Mouse (Mus musculus) heart, postnatal 25 days (tissue): ENCODE data around the gene Tnfrsf25. TPM values are rescaled to one million over a fixed set of nuclear protein-coding genes. Genes with fewer than 3 reads are reported as not detected.

Source experiments
- DNase-seq: peaks from one replicate; pipeline ENCODE4 v3.0.0; 2022; ENCODE audit warnings: low spot score
- intact Hi-C: fragments of 180-260 bp; cut with DNase I; formaldehyde crosslinking; loops from one replicate; pipeline ENCODE4 v1.15.1; 2025
- total RNA-seq, 2 experiments: library from RNA; stranded (reverse); gene quantifications; 2 replicates each; pipeline ENCODE4 v1.2.3; 2021

Tnfrsf25 gene
- total RNA-seq, result 1 to 10 TPM; 2.9 to 3.0 TPM

- intact Hi-C loops, result no loop called here
- DNase-seq, result no peak
These were observed at the start of gene Tnfrsf25 for GRCm38 (mm10) chr4:152115921-152116612. Gene Tnfrsf25 (plus strand): TSS chr4:152115934.

GRCm38 (mm10) chr4:152067280-152067679 lies 48.5 kb upstream of the Tnfrsf25 start:
- no peak for DNase-seq
- intact Hi-C loops, result no loop called here

- intact Hi-C loops, result no loop called here
- DNase-seq, result no peak
These were observed 47.5 kb upstream of the Tnfrsf25 start for GRCm38 (mm10) chr4:152068166-152068724.

- DNase-seq, result no peak
- intact Hi-C loops, result no loop called here
These were observed 46.5 kb upstream of the Tnfrsf25 start for GRCm38 (mm10) chr4:152069245-152069644.

- no peak for DNase-seq
- intact Hi-C loops, result no loop called here
These were observed 45.0 kb upstream of the Tnfrsf25 start for GRCm38 (mm10) chr4:152070494-152071396.

GRCm38 (mm10) chr4:152072121-152072601 lies 43.6 kb upstream of the Tnfrsf25 start, which contains the start of gene Plekhg5:
Gene Plekhg5 (plus strand): TSS chr4:152072498.
- DNase-seq, result peak; percentile 66
- intact Hi-C loops, result no loop called here

- no peak for DNase-seq
- intact Hi-C loops, result no loop called here
These were observed 43.1 kb upstream of the Tnfrsf25 start for GRCm38 (mm10) chr4:152072655-152073054.

GRCm38 (mm10) chr4:152073715-152074114 lies 42.0 kb upstream of the Tnfrsf25 start:
- no peak for DNase-seq
- intact Hi-C loops, result no loop called here

- DNase-seq, result no peak
- intact Hi-C loops, result no loop called here
These were observed 41.2 kb upstream of the Tnfrsf25 start for GRCm38 (mm10) chr4:152074548-152074947.

- intact Hi-C loops, result no loop called here
- no peak for DNase-seq
These were observed 38.5 kb upstream of the Tnfrsf25 start for GRCm38 (mm10) chr4:152077191-152077590.

GRCm38 (mm10) chr4:152078105-152078530 lies 37.6 kb upstream of the Tnfrsf25 start:
- intact Hi-C loops, result no loop called here

GRCm38 (mm10) chr4:152079261-152079660 lies 36.5 kb upstream of the Tnfrsf25 start:
- no peak for DNase-seq
- intact Hi-C loops, result no loop called here

More at GRCm38 (mm10) chr4:152078105-152078530, 37.6 kb upstream of the Tnfrsf25 start:
- no peak for DNase-seq

GRCm38 (mm10) chr4:152079931-152080330 lies 35.8 kb upstream of the Tnfrsf25 start:
- no peak for DNase-seq
- intact Hi-C loops, result no loop called here

- DNase-seq, result no peak
- intact Hi-C loops, result no loop called here
These were observed 32.0 kb upstream of the Tnfrsf25 start for GRCm38 (mm10) chr4:152083611-152084220.

- intact Hi-C loops, result loop anchor here (5.0 kb wide), 1 partner anchor 42 kb away; no protein-coding TSS in a partner anchor
- no peak for DNase-seq
These were observed 31.1 kb upstream of the Tnfrsf25 start for GRCm38 (mm10) chr4:152084616-152085015.

- intact Hi-C loops, result loop anchor here (5.0 kb wide), 1 partner anchor 44 kb away; no protein-coding TSS in a partner anchor
- DNase-seq, result no peak
These were observed 29.1 kb upstream of the Tnfrsf25 start for GRCm38 (mm10) chr4:152086505-152087210.

- no peak for DNase-seq
- intact Hi-C loops, result loop anchor here (5.0 kb wide), 1 partner anchor 45 kb away; no protein-coding TSS in a partner anchor
These were observed 28.3 kb upstream of the Tnfrsf25 start for GRCm38 (mm10) chr4:152087211-152088081.

GRCm38 (mm10) chr4:152088133-152088532 lies 27.6 kb upstream of the Tnfrsf25 start:
- intact Hi-C loops, result loop anchor here (5.0 kb wide), 1 partner anchor 46 kb away; no protein-coding TSS in a partner anchor
- no peak for DNase-seq
